Mouse (Mus musculus): ENCODE results near the gene Gm4559.
"Not testable (repeated sequence)": the region's sequence is repeated elsewhere in the genome, so short reads cannot be mapped to it uniquely, and the experiment has no call there.

The Gm4559 gene

GRCm38 (mm10) chr7:142284615-142285080 is 10.5 kb upstream of the Gm4559 start:
- no peaks in the 10 kb centered on the region for H3K36me3 ChIP-seq (ENCODE audit: insufficient read depth, low read length)
- H3K27me3 ChIP-seq (ENCODE audit: insufficient read depth, low read length) = peaks cover 67% of the 10 kb centered on the region
- peak overlapping the region; percentile 81 for H3K4me3 ChIP-seq (replicated peaks; ENCODE audit: low read length)
- TF ChIP-seq CTCF (conservative IDR thresholded peaks at IDR 0.05; ENCODE audit: low read length) (peak; percentile 74), NANOG (IDR thresholded peaks at IDR 0.05; ENCODE audit: borderline replicate concordance, low read length) (peak; percentile 29; the same call in 1 of the 2 replicates), POU5F1 (IDR thresholded peaks at IDR 0.05; ENCODE audit: borderline replicate concordance, low read length) (no peak)
- peaks cover 10% of the 10 kb centered on the region for H3K4me1 ChIP-seq (replicated peaks; ENCODE audit: low read depth, low read length)
- peaks cover 7% of the 10 kb centered on the region for H3K9me3 ChIP-seq (ENCODE audit: low read length)

GRCm38 (mm10) chr7:142284023-142284591 is 9.9 kb upstream of the Gm4559 start:
- H3K36me3 ChIP-seq (ENCODE audit: insufficient read depth, low read length) = no peaks in the 10 kb centered on the region
- peaks cover 2% of the 10 kb centered on the region for H3K9me3 ChIP-seq (ENCODE audit: low read length)

GRCm38 (mm10) chr7:142282847-142283246 is 8.7 kb upstream of the Gm4559 start:
- not testable (repeated sequence) for H3K36me3 ChIP-seq (ENCODE audit: insufficient read depth, low read length); H3K4me3 ChIP-seq (replicated peaks; ENCODE audit: low read length); H3K9me3 ChIP-seq (ENCODE audit: low read length); H3K4me1 ChIP-seq (replicated peaks; ENCODE audit: low read depth, low read length)
- H3K27me3 ChIP-seq (ENCODE audit: insufficient read depth, low read length) = peaks cover 70% of the 10 kb centered on the region

More at GRCm38 (mm10) chr7:142284023-142284591, 9.9 kb upstream of the Gm4559 start:
- TF ChIP-seq POU5F1 (IDR thresholded peaks at IDR 0.05; ENCODE audit: borderline replicate concordance, low read length) (no peak), CTCF (conservative IDR thresholded peaks at IDR 0.05; ENCODE audit: low read length) (no peak), NANOG (IDR thresholded peaks at IDR 0.05; ENCODE audit: borderline replicate concordance, low read length) (no peak)
- Histone ChIP-seq H3K4me1 (replicated peaks; ENCODE audit: low read depth, low read length) (peaks cover 10% of the 10 kb centered on the region), H3K4me3 (replicated peaks; ENCODE audit: low read length) (peak overlapping the region; percentile 81), H3K27me3 (ENCODE audit: insufficient read depth, low read length) (peaks cover 70% of the 10 kb centered on the region)

GRCm38 (mm10) chr7:142279291-142279690 is 5.1 kb upstream of the Gm4559 start:
- H3K27me3 ChIP-seq (ENCODE audit: insufficient read depth, low read length) = peaks cover 47% of the 10 kb centered on the region
- H3K9me3 ChIP-seq (ENCODE audit: low read length); H3K36me3 ChIP-seq (ENCODE audit: insufficient read depth, low read length); H3K4me1 ChIP-seq (replicated peaks; ENCODE audit: low read depth, low read length); H3K4me3 ChIP-seq (replicated peaks; ENCODE audit: low read length): not testable (repeated sequence)

- H3K9me3 ChIP-seq (ENCODE audit: low read length); H3K36me3 ChIP-seq (ENCODE audit: insufficient read depth, low read length); H3K4me1 ChIP-seq (replicated peaks; ENCODE audit: low read depth, low read length); H3K4me3 ChIP-seq (replicated peaks; ENCODE audit: low read length): not testable (repeated sequence)
- TF ChIP-seq CTCF (conservative IDR thresholded peaks at IDR 0.05; ENCODE audit: low read length) = peak; percentile 52
- peaks cover 36% of the 10 kb centered on the region for H3K27me3 ChIP-seq (ENCODE audit: insufficient read depth, low read length)
Measured at GRCm38 (mm10) chr7:142278183-142278582, 4.0 kb upstream of the Gm4559 start.

- H3K36me3 ChIP-seq (ENCODE audit: insufficient read depth, low read length); H3K4me1 ChIP-seq (replicated peaks; ENCODE audit: low read depth, low read length); H3K9me3 ChIP-seq (ENCODE audit: low read length); H3K4me3 ChIP-seq (replicated peaks; ENCODE audit: low read length): not testable (repeated sequence)
- peaks cover 17% of the 10 kb centered on the region for H3K27me3 ChIP-seq (ENCODE audit: insufficient read depth, low read length)
Measured at GRCm38 (mm10) chr7:142258254-142258653, 15.9 kb downstream of the Gm4559 start, which contains the start of gene Gm2431. TSS of gene Gm2431 (minus strand) at chr7:142258354.

GRCm38 (mm10) chr7:142255517-142255916 is 18.6 kb downstream of the Gm4559 start:
- no peaks in the 10 kb centered on the region for H3K36me3 ChIP-seq (ENCODE audit: insufficient read depth, low read length)
- peak; percentile 73 for TF ChIP-seq CTCF (conservative IDR thresholded peaks at IDR 0.05; ENCODE audit: low read length)
- TF ChIP-seq NANOG (IDR thresholded peaks at IDR 0.05; ENCODE audit: borderline replicate concordance, low read length) = no peak
- no peaks in the 10 kb centered on the region for H3K4me1 ChIP-seq (replicated peaks; ENCODE audit: low read depth, low read length)
- no peaks in the 10 kb centered on the region for H3K9me3 ChIP-seq (ENCODE audit: low read length)
- H3K27me3 ChIP-seq (ENCODE audit: insufficient read depth, low read length) = peaks cover 34% of the 10 kb centered on the region
- no peak overlapping the region for H3K4me3 ChIP-seq (replicated peaks; ENCODE audit: low read length)

- TF ChIP-seq NANOG (IDR thresholded peaks at IDR 0.05; ENCODE audit: borderline replicate concordance, low read length) = no peak
- TF ChIP-seq CTCF (conservative IDR thresholded peaks at IDR 0.05; ENCODE audit: low read length) = peak; percentile 40; the same call in 1 of the 2 replicates
- H3K4me1 ChIP-seq (replicated peaks; ENCODE audit: low read depth, low read length) = no peaks in the 10 kb centered on the region
- peaks cover 29% of the 10 kb centered on the region for H3K27me3 ChIP-seq (ENCODE audit: insufficient read depth, low read length)
- H3K9me3 ChIP-seq (ENCODE audit: low read length) = no peaks in the 10 kb centered on the region
- no peaks in the 10 kb centered on the region for H3K36me3 ChIP-seq (ENCODE audit: insufficient read depth, low read length)
- H3K4me3 ChIP-seq (replicated peaks; ENCODE audit: low read length) = no peak overlapping the region
Measured at GRCm38 (mm10) chr7:142249824-142250223, 24.3 kb downstream of the Gm4559 start.

- 0 out of 2 replicates have a peak, but pooled peaks cover 3% of the 10 kb centered on the region for H3K27me3 ChIP-seq (ENCODE audit: insufficient read depth, low read length)
- peaks cover 27% of the 10 kb centered on the region for H3K9me3 ChIP-seq (ENCODE audit: low read length)
- no peak for TF ChIP-seq POU5F1 (IDR thresholded peaks at IDR 0.05; ENCODE audit: borderline replicate concordance, low read length)
- TF ChIP-seq CTCF (conservative IDR thresholded peaks at IDR 0.05; ENCODE audit: low read length) = no peak
- TF ChIP-seq NANOG (IDR thresholded peaks at IDR 0.05; ENCODE audit: borderline replicate concordance, low read length) = no peak
- H3K4me3 ChIP-seq (replicated peaks; ENCODE audit: low read length) = no peak within 1 kb of the TSS
- no peaks in the 10 kb centered on the region for H3K36me3 ChIP-seq (ENCODE audit: insufficient read depth, low read length)
- H3K4me1 ChIP-seq (replicated peaks; ENCODE audit: low read depth, low read length) = no peaks in the 10 kb centered on the region
Measured at GRCm38 (mm10) chr7:142240978-142241377, 33.2 kb downstream of the Gm4559 start, which contains the start of gene Gm40460. TSS of gene Gm40460 (minus strand) at chr7:142241078.

Data from E14TG2a.4 (cell line).